Mouse (Mus musculus): ENCODE data around the gene Hdgfl1. TPM values are rescaled to one million over a fixed set of nuclear protein-coding genes. Genes with fewer than 3 reads are reported as not detected.

Hdgfl1 gene
- not detected for total RNA-seq (2021)
- long read RNA-seq, experiment 1: 0 reads
- long read RNA-seq, experiment 2: 0 reads

DNA sequence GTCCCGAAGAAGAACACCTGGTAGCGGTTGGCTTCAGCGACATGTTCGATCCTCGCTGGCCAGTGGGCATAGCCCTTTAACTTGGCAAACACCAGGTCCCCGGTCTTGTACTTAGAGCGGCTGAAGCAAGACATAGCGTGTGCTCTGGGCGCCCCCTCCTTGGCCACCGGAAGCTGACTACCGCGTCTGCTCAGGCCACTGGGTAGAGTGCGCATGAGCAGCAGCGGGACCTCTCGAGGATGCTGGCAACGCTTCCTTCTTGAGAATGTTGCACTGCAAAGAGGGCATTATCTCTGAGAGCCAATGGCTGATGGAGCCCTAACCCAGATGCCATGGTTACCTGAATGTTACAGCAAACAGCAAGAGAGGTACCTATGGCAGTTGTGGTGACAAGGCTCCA, at the start of gene Hdgfl1:
Gene Hdgfl1 (minus strand): TSS at position 211 of the 400 bp plus-strand sequence.
- no peak for DNase-seq (ENCODE audit: low spot score in 2 of 2)

DNA sequence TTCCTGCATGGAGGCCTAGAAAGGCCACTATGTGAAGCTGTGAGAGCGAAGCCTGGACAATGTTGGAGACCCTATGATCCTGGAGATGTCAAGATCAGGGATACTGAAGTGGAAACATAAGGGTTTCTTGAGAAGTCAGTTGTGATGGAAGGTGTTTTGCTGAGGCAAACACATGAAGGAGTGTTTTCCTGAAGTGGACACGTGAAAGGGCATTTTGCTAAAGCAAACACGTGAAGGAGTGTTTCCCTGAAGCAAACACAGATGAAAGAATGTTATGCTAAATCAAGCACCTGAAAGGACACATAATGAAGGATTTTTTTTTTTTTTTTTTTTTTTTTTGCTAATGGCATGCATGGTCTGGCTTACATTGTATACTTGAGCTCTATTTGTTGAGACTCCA, 25.5 kb upstream of the Hdgfl1 start:
- no peak for DNase-seq (ENCODE audit: low spot score in 2 of 2)

DNA sequence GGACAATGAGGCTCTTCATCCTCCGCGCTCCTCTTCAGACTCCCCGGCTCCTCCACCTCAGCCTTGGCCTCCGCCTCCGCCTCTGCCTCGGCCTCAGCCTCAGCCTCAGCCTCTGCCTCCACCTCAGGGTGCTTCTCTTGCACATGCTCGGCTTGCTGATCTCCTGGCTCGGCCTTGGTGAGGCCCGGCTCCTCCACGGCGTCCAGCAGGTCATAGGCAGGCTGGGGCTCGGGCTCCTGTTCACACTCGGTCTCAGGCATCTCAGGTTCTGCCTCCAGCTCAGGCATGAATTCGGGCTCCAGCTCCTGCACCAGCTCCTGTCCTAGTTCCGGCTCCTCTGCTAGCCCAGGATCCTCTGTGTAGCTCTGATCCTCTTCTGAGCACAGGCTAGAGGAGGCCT, 541 bp downstream of the Hdgfl1 start:
- no peak for DNase-seq (ENCODE audit: low spot score in 2 of 2)

DNA sequence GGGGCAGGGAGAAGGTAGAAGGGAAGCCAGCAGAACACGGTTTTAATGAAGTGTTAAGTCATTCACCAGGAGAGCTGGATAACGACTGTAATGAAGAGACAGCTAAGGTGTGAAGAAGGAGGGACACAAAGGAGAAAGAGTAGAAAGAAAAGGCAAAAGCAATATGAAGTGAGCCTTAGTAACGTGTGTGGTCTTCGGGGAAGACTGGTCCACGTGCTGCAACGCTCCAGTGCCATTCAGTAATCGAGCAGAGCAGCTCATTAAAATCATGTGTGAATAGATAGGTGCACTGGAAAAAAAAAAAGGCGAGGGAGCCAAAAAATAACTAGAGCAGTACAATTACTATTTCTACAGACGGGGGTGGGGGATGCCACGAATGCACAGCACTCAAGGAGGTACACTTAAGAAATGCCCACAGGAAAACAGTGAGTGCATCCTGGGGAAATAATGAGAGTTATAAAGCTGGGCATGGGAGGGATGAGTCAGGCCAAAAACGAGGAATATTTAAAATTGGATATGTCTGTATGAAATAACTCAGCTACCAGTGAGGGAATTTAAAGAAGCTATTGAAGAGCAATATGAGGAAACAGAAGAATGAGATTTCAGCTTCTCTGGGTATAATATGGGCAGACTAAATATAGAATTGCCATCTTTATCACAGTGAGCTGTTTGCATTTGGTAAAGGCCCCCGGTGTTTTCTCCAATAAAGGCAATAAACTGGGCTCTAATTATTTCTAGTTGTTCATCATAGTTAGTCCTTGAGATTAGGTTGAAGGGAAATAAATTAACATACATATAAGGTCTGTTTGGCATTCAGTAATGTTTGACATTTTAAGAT, 7.8 kb downstream of the Hdgfl1 start:
- DNase-seq (ENCODE audit: low spot score in 2 of 2): no peak

DNA sequence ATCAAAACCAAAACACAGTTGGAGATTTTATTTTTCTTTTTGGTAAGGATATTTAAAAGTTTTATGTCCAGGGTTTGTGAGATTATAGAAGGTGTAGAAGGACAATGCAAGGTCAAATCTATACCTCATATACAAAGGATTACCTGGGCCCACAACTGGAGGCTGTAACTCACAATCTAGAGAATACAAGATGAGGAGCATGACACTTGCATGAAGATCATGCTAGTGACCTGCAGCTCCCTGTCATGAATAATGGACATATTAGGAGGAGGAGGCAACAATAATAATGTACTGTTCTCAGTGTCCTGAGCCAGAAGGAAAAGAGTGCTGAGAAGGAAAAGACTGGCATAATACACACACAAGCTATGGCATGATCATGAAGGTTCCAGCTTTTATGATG, 17.1 kb downstream of the Hdgfl1 start:
- DNase-seq (ENCODE audit: low spot score in 2 of 2): no peak

DNA sequence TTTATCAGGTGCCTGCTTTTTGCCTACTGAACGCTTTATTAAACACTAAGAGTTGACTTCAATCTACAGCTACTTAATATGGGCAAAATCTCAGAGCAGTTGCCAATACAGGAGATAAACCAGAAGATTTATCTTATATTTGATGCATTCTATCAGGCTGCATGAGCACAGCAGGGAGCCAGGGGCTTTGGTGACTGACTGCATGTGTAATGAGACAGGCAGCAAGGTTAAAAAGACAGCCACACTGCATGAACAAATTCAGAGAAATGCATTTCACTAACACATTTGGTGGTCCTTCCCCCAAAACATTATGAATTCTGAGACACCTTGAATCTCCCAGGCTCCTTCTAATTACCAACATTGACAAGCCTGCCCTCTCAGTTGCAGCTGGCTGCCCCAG, 17.6 kb downstream of the Hdgfl1 start:
- no peak for DNase-seq (ENCODE audit: low spot score in 2 of 2)

DNA sequence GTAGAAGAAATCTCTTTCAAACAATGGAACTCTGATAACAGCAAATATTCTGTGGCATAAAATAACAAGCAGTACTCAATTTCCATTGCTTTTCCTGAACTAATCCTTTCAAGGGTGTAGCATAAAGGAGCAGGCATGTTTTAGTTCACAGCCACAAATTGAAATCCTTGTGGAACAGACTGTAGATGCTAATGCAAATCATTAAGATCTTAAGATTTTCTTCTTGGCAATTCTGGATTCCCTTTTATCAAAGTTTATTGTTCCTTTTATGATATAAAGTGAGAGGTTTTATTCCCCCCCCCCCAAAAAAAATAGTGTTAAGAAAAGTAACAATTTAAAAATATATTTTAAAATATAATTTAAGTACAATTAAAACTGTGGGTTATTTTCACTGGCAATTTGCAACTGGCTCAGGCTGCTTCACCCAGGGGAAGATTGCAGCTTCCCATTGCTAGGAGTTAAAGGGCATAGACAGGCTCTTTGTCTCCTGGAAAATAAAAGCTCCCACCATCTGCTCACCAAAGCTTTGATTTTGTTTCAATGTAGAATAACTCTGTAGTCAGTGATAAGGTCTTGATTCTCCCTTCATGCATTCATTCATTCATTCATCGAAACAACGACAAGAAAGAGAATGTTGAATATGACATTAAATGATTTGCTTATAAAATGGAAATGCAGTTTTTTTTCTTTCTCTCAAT, 24.1 kb downstream of the Hdgfl1 start:
- DNase-seq (ENCODE audit: low spot score in 2 of 2): no peak

DNA sequence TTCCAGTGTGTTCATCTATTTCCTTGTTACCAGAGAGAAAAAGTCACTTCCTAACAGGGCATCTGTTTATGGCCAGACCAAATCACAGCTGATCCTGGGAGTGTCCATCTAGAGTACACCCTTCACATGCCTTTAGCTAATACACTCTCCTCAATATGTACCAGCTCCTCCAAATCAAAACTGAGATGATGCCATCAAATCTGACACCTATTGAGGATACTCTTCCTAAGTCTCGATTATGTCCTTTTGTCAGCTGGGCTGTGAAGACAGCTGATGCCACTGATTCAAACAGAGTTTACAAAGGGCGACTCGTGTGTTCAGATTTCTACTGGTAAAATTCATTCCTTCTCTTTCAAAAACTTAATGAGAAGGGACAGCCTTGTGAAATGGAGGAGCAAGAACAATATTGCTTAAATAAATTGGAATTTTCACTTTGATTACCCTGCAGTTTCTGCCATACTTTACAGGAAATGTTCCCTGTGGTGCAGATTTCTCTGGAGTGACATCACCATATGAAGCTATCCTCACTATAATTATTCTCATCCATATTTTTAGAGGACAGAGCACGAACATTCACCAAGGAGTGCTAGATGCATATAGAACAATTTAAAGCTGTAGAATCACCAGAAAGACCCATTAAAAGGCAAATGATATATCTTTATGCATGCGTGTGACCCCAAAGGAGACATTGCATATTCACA, 24.8 kb downstream of the Hdgfl1 start:
- no peak for DNase-seq (ENCODE audit: low spot score in 2 of 2)

DNA sequence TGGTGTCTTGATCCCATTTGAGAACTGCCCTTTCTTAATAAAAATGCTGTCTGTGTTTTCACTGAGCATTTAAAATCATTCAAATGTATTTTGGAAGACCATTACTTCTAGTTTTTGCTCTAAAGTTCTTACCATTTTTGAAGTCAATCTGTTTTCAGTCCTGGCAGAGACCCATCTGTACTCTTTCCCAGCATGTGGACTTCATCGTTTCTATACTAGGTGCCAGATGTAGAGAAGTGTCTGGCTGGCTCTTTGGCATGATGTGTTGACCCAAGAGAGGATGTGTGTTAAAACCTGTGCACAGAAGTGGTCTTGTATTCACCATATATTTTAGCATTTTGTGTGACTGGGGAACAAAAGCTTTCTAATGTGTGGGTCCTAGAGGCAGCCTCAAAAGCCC, 25.9 kb downstream of the Hdgfl1 start:
- DNase-seq (ENCODE audit: low spot score in 2 of 2): no peak

DNA sequence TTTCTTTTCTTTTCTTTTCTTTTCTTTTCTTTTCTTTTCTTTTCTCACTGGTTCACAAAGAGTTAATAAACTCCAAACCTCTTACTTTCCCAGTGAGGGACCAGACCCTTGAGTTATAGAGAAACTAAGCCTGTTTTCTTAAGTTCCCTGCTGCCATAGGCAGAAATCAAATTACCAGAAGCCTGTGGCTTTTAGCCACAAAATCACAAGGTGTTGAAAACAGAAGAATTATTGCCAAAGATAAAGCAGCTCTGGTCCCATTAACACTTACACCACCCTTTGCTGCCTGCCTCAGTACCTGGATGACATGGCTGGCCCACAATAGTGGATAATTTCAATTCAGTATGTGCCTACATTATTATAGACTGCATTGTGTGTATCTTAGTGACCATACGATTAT, 35.0 kb downstream of the Hdgfl1 start:
- no peak for DNase-seq (ENCODE audit: low spot score in 2 of 2)

DNA sequence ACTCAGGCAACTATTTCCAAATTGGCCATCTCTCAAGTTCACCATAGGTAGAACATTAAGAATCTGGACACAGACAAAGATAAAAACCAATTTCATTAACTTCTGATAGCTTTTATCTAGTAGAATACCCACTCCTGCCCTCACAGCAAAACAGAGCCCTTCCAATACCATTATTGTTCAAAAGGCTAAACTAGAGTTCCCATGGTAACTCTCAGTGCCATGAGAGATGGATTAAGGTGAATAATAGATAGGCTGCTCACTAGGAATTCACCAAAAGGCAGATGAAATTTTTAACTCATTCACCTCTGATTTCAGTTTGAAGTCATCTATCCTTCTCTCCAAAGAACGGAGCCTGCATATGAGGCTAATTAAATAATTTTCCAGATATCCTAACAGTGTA, 45.7 kb downstream of the Hdgfl1 start:
- no peak for DNase-seq (ENCODE audit: low spot score in 2 of 2)

DNA sequence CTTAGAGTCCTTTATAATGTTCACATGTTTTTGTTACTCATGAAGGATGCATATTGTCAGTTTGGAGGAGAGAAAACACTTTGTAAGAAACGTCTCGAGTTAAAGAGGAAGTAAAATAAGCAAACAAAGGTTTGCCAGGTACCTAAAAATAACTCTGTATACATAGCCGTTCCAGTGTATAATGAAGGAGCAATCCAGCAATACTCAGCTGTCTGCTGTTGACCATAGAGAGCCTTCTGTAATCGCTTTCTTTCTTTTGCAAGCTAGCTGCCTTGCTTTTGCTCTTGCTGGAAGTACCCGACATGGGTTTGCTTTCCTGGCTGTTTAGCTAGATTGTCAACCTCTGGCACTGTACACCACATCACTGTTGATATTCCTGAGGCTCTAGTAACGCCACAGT, 48.6 kb downstream of the Hdgfl1 start:
- no peak for DNase-seq (ENCODE audit: low spot score in 2 of 2)

DNA sequence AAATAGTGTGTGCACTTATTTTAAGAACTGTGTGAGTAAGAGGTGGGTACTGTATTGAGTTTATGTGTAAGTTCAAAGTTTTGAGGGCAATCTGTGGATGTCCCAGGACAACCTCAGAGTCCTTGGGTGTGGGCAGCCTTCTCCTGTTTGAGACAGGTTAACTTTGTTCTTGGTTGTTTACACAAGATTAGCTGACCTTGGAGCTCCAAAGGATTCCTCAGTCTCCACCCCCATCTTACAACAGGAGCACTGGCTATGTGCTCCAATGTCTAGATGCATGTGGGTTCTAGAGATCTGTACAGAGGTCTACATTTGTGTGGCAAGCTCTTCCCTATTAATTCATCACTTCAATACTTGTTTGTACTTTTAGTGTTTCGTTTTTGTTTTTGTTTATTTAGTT, 49.0 kb downstream of the Hdgfl1 start:
- no peak for DNase-seq (ENCODE audit: low spot score in 2 of 2)

DNA sequence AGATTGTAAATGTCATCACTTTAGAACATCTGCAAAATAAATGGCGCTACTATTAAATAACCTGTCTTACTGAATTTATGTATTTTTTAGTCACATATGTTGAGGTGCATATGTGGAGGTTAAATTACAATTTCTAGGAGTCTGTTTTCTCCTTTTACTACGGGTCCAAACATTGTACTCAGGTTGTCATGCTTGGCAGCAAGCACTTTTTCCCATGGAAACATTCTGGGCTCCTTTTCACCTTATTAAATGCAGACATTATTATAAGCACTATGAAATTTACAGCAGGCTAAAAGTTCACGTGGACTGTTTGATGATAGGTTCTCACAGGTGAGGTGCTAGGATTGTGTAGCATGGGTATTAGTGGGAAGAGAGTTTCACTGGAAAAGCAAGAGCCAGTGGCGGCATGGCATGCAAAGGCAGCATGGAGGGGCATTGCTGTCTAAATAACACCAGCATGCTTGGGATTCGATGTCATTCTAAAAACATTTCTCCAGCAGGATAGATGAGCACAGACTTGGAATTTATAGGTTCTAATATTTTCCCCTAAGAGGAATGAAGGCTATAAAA, 50.7 kb downstream of the Hdgfl1 start:
- DNase-seq (ENCODE audit: low spot score in 2 of 2): no peak
